Mouse (Mus musculus) bone marrow, adult 2 months (tissue): ENCODE data around the gene B3gnt6.

Experiments used
- CTCF ChIP-seq: fragments of 200-500 bp; IDR thresholded peaks from 2 replicates; pipeline ENCODE4 v1.5.1; 2011; ENCODE audit warnings: low read length, control low read depth; ENCODE audit not compliant: control insufficient read depth, insufficient read depth
- POLR2A ChIP-seq: fragments of 200-500 bp; IDR thresholded peaks from 2 replicates; pipeline ENCODE4 v1.6.1; 2011; ENCODE audit warnings: low read depth, mild to moderate bottlenecking, control low read depth, low read length, borderline replicate concordance; ENCODE audit not compliant: control insufficient read depth

- TF ChIP-seq CTCF = no peak
- TF ChIP-seq POLR2A = no peak
These were observed 43.0 kb downstream of the B3gnt6 start for GRCm38 (mm10) chr7:98156280-98156665.
